Mouse (Mus musculus) cerebellum, adult 2 months (tissue): Measurements from ENCODE around the gene Cstf3. TPM values are rescaled to one million over a fixed set of nuclear protein-coding genes. Genes with fewer than 3 reads are reported as not detected.

ENCODE experiments used
- DNase-seq, 2 experiments: peaks; one replicate each; pipeline ENCODE4 v3.0.0; 2021
- H3K27ac ChIP-seq: fragments of 200-500 bp; 2 replicates; pipeline ENCODE4 v1.5.1; 2012; ENCODE audit warnings: low read length, control low read depth, inconsistent platforms; ENCODE audit not compliant: insufficient read depth
- H3K27me3 ChIP-seq: fragments of 200-500 bp; 2 replicates; pipeline ENCODE4 v1.6.1; 2012; ENCODE audit warnings: inconsistent platforms, mild to moderate bottlenecking, low read length, moderate library complexity; ENCODE audit not compliant: control insufficient read depth, insufficient read depth
- H3K4me1 ChIP-seq: fragments of 200-500 bp; 2 replicates; pipeline ENCODE4 v1.6.1; 2011; ENCODE audit warnings: low read length; ENCODE audit not compliant: control insufficient read depth, insufficient read depth
- H3K4me3 ChIP-seq: fragments of 200-500 bp; replicated peaks from 2 replicates; pipeline ENCODE3; 2011; ENCODE audit warnings: mild to moderate bottlenecking, low read depth, low read length, control low read depth; ENCODE audit not compliant: insufficient read depth
- CTCF ChIP-seq: fragments of 200-500 bp; IDR thresholded peaks from 2 replicates; pipeline ENCODE4 v1.5.1; 2011; ENCODE audit warnings: low read depth, mild to moderate bottlenecking, control low read depth, low read length, moderate library complexity, borderline replicate concordance; ENCODE audit not compliant: insufficient read depth
- POLR2A ChIP-seq: fragments of 200-500 bp; IDR thresholded peaks from 2 replicates; pipeline ENCODE4 v1.6.1; 2011; ENCODE audit warnings: low read length, control low read depth, borderline replicate concordance; ENCODE audit not compliant: insufficient read depth
- WGBS: fragments of 180-500 bp; shearing (Covaris S2); methylation state at CpG from one replicate; pipeline ENCODE4 v1.1.7; 2018; 5-methylcytosine and 5-hydroxymethylcytosine counted together
- polyA plus RNA-seq: library from polyadenylated mRNA; depleted of rRNA; stranded (reverse); fragments of >200 nt; gene quantifications from 2 replicates; pipeline ENCODE4 v1.2.3, GENCODE M21; 2012

Gene Cstf3
- polyA plus RNA-seq, 1 experiment = 35.8 TPM

DNA sequence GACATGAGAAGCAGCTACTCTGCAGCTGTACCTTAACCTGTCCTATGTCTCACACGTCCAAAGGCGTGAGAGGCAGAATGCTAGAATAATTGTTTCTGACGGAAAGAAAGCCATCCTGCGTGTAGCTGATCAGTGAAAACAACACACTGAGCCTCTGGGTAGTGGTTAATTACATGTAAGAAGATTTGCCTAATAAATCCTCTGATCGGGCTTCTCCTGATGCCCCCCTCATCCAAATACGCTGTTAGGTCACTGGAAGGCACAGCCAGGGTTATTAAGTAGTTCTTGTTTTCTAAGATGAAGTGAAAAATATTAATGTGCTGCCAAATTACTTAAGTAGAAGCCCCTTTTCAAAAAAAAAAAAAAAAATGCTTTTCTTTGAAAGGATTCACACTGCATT is 18.3 kb upstream of the Cstf3 start:
- H3K4me1 ChIP-seq = no peaks in the 10 kb centered on the region
- H3K4me3 ChIP-seq = no peak overlapping the region
- H3K27ac ChIP-seq = no peak overlapping the region
- no peak for DNase-seq
- 82% methylated on average over 6 of the region's 6 CpGs for WGBS
- TF ChIP-seq CTCF (no peak), POLR2A (no peak)
- H3K27me3 ChIP-seq = no peaks in the 10 kb centered on the region

GRCm38 (mm10) chr2:104576216-104576615 is 14.1 kb upstream of the Cstf3 start:
- H3K4me3 ChIP-seq = no peak overlapping the region
- no peak overlapping the region for H3K27ac ChIP-seq
- no peaks in the 10 kb centered on the region for H3K4me1 ChIP-seq
- H3K27me3 ChIP-seq = no peaks in the 10 kb centered on the region
- no peak for DNase-seq
- no peak for TF ChIP-seq CTCF
- TF ChIP-seq POLR2A = no peak
- 81% methylated on average over 5 of the region's 5 CpGs for WGBS

DNA sequence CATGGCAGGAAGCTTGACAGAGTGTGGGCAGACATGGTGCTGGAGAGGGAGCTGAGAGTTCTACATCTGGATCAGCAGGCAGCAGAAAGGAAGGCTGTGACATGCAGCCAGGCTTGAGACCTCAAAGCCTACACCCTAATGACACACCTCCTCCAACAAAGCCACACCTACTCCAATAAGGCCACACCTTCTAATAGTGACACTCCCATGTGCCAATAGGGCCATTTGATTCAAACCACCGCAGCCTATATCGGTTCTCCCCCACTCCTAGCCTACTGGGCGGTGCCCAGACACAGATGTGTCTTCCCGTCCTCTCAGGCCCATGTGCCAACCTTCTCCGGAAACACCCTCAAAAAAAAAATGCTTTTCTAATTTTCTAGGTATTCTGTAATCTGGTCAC is 12.3 kb upstream of the Cstf3 start:
- H3K4me1 ChIP-seq = no peaks in the 10 kb centered on the region
- DNase-seq = no peak
- TF ChIP-seq POLR2A = no peak
- TF ChIP-seq CTCF = no peak
- no peak overlapping the region for H3K27ac ChIP-seq
- H3K4me3 ChIP-seq = no peak overlapping the region
- WGBS = 73% methylated on average over 5 of the region's 5 CpGs
- no peaks in the 10 kb centered on the region for H3K27me3 ChIP-seq

DNA sequence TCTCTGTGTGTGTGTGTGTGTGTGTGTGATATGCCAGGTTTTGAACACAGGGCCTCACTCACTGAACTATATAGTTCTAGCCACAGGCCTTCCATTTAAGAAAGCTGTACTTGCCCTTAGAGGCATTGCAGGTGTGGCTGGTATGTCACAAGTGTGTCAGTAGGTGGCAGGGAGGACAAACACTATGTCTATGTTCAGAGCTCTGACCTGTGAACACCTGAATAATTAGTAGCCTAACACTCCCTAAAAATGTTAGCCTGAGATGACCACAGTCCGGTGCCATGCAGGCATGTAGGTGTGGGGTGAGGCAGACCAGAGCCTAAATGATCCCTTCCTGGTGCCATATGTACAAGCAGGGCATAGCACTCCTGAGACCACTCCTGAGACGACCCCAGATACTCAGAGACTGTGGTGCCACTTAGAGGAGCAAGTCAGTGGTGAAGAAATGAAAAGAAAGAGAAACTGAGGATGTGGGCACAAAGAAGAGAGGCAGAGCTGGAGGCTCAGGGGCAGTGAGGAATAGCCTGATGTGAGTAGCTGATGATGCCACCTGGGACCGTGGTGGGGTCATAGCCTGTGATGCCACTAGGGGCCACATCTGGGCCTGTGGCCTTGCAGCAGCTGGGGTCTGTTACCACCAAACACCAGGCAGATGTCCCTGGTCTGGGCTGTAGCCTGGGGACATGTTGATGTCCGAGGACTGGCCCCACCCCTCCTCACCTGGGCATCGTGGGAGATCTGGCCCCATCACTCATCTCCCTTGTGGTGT is 11.3 kb upstream of the Cstf3 start:
- no peak overlapping the region for H3K27ac ChIP-seq
- no peak for TF ChIP-seq POLR2A
- TF ChIP-seq CTCF = no peak
- no peaks in the 10 kb centered on the region for H3K27me3 ChIP-seq
- H3K4me1 ChIP-seq = no peaks in the 10 kb centered on the region
- WGBS = 71% methylated on average over 5 of the region's 5 CpGs
- no peak for DNase-seq
- H3K4me3 ChIP-seq = no peak overlapping the region

DNA sequence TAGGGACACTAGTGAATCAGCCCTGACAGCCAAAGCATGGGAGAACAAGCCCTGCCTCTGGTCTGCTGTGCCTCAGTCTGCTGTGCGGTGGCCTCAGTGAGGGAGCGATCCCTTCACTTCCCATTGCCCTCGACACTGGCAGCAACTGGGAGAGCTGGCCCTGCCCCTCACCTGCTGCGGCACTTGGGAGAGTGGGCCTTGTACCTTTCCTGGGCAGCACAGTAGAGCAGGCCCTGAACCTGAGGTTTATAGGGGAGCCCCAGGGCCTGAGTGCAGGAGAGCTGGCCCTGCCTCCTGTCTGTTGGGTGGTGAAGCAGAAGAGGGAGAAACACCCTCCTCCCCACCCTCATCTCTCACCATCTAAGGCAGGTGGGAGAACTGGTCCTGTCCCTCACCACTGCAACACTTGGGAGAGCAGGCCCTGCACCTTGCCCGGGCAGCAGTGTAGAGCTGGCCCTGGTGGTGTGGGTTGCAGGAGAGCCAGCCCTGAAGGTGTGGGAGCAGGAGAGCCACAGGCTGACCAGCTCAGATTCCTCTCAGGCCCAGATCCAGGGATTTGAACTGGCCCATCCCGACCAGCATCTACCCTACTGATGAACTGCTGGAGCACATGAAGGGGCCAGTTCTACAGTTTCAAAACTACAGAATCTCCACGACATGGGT is 10.4 kb upstream of the Cstf3 start:
- TF ChIP-seq POLR2A (no peak), CTCF (no peak)
- H3K27ac ChIP-seq = no peak overlapping the region
- no peak overlapping the region for H3K4me3 ChIP-seq
- no peak for DNase-seq
- H3K27me3 ChIP-seq = no peaks in the 10 kb centered on the region
- H3K4me1 ChIP-seq = no peaks in the 10 kb centered on the region
- WGBS = 86% methylated on average over 7 of the region's 7 CpGs

GRCm38 (mm10) chr2:104581281-104581879 is 8.9 kb upstream of the Cstf3 start:
- no peak overlapping the region for H3K4me3 ChIP-seq
- H3K27ac ChIP-seq = no peak overlapping the region
- no peaks in the 10 kb centered on the region for H3K4me1 ChIP-seq
- 81% methylated on average over 9 of the region's 9 CpGs for WGBS
- no peak for DNase-seq
- TF ChIP-seq CTCF (no peak), POLR2A (no peak)
- H3K27me3 ChIP-seq = no peaks in the 10 kb centered on the region

DNA sequence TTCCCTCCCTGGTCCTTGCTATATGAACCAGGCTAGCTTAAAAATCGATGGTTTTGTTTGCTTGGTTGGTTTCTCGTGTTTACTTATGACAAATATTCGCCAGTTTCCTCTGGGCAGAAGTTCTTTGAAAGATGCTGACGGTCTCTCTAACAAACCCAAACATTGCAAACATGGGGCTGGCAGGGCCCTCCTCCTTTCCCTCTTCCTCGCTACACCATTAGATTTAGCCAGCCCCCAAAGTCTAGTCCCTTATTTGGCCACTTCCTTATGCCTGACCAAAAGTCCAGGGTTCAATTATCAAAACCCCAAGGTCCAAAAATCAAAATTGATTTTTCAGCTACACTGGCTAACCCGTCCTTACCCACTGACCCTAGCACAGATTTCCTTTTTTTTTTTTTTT is 7.3 kb upstream of the Cstf3 start:
- H3K27me3 ChIP-seq = no peaks in the 10 kb centered on the region
- H3K4me3 ChIP-seq = no peak overlapping the region
- TF ChIP-seq POLR2A (no peak), CTCF (no peak)
- WGBS = 84% methylated on average over 6 of the region's 6 CpGs
- H3K27ac ChIP-seq = no peak overlapping the region
- no peak for DNase-seq
- no peaks in the 10 kb centered on the region for H3K4me1 ChIP-seq
